Mouse (Mus musculus) left cerebral cortex, postnatal 10 days (tissue): ENCODE results near the gene Gadl1. TPM values are rescaled to one million over a fixed set of nuclear protein-coding genes. Genes with fewer than 3 reads are reported as not detected.
"Not testable (repeated sequence)": the region's sequence is repeated elsewhere in the genome, so short reads cannot be mapped to it uniquely, and the experiment has no call there.

ENCODE experiments used
- DNase-seq, 2 experiments: peaks; one replicate each; pipeline ENCODE4 v3.0.0; 2021 to 2022; ENCODE audit warnings: low spot score in 2 of 2, mixed read lengths in 1 of 2; ENCODE audit errors: extremely low spot score in 1 of 2
- intact Hi-C: fragments of 180-260 bp; cut with DNase I; formaldehyde crosslinking; loops from one replicate; pipeline ENCODE4 v1.15.1; 2025
- total RNA-seq, 2 experiments: library from RNA; stranded (reverse); gene quantifications; 2 replicates each; pipeline ENCODE4 v1.2.3; 2021

The Gadl1 gene
- total RNA-seq, 2 experiments from 2014 or later = 0.45 to 0.77 TPM

DNA sequence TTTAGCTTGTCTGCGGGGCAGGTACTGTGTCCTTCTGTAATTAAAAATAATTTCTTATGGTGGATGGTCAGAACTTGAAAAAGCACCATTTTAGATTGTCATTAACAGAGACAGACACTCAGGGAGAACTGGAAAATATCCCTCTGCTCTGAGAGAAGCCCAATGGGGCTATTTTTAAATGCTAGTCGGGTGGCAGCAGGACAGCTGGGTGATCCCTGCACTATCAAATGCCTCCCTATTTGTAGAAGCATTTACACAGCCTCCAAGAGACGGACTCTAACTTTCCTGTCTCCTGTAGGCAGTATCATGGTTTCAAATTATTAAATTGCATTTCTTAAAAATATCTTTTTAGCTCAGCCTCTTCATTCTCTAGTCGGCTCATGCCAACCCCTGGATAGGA lies 89.1 kb downstream of the Gadl1 start:
- intact Hi-C loops = no loop called here
- no peak for DNase-seq

DNA sequence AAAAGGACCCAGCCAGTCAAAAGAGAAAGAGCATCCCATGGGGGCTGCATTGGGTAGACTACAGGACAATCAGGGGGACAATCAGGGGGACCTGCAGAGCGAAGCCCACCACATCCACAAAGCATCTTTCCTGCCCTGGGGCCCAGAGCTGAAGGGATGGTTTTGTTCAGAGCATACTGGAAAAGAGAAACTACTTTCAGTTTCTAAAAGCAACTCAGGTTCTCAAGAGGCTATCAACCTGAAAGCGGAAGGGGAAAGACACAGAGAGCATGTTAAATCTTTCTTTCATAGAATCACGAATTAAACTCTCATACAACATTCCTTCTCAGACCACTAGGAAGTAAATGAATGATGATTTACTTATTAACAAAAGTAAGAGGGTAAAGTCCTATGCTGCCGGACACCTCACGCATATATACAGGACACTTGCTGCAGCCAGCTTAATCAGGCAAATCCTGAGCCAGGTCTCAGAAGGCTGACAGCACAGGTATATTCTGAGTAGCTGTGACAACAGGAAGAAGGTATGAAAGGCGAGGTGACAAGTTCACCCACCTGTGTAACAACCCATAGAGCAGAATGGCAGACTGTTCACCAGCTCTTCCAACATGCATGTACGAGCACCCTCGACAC lies 90.2 kb downstream of the Gadl1 start:
- no peak for DNase-seq
- intact Hi-C loops = no loop called here

DNA sequence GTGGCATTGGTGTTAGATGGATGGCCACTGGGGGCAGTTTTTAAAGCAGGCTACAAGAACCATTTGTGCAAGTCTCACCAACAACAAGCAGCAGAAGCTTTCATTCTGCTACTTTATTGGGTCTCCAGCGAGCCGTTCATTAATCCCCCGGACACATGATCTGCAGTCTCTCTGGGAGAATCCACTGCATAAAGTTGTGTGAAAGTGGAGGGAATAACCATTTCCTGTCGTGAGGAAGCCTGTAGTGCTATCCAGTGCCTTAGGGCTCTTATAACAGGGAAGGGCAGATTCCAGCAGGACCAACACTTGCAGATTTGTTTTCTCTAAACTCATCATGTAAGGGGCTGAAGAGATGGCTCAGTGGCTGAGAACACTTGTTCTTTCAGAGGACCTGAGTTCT lies 104.7 kb downstream of the Gadl1 start:
- intact Hi-C loops = no loop called here
- DNase-seq = no peak

DNA sequence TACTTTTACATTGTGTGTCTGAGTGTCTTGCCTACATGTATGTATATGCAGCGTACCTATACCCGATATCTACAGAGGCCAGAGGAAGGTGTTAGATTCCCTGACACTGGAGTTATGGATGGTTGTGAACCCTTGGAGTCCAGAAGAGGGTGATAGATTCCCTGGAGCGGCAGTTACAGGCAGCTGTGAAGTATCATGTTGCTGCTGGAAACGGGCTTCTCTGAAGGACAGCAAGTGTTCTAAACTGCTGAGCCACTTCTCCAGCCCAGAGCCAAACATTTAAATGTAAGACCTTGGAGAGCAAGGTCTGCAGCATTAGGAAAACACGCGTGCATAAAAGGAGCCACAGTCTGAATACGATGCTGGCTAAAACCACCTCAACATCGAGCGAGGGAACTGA lies 107.0 kb downstream of the Gadl1 start:
- intact Hi-C loops = no loop called here
- no peak for DNase-seq

DNA sequence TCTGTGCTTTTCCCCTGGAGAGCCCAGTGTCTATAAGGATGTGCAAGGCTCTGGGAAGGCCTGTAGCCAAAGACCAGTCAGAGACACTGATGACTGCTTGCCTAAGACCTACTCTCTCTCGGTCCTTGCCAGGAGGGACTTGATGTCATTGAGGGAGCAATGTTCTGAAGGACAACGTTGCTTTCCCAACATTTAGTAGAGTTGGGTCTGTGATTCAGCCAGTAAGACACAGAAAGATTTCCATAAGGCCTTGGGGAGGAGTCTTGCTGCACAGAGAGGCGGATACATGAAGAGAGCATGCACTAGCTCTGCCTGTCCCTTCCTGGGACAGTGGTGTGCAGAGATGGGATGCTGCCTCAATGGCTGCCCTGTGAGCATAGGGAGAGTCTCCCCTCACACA lies 107.8 kb downstream of the Gadl1 start:
- intact Hi-C loops = no loop called here
- no peak for DNase-seq

DNA sequence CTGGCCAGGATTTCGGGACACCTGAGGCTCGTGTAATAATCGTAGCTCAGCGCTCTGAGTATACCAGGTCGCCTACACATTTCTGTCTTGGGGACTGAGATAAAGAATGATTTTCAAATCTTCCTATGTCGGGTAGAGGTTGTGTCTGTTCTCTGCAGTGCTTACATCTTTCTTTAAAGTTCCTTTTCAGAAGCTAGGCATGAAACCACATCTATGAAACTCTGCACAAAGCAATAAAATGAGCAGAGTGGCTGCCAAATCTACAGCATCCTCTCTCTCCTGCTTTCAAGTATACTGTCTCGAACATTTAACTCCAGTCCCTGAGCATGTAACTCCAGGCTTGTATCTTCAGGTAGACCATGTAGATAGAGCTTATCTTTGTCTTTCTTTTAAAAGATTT lies 109.3 kb downstream of the Gadl1 start:
- no peak for DNase-seq
- intact Hi-C loops = no loop called here

DNA sequence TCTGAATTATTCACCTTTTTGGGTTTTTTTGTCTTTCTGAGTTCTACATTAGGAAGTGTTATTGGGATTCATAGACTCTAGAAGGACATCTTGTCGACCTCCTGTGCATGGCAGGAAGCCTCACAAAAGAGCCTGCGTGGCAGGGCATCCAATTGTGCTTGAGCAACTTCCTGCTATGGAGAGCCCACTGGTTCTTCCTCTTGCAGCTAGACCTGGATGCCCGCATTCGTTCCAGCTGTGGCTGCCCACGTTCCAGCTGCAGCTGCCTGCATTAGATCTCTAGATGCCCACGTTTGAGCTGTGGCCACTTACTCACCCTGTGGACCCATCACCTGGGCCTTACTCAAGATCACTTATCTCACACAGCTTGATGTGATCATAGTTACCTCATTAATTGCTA lies 116.1 kb downstream of the Gadl1 start:
- intact Hi-C loops = no loop called here
- no peak for DNase-seq

DNA sequence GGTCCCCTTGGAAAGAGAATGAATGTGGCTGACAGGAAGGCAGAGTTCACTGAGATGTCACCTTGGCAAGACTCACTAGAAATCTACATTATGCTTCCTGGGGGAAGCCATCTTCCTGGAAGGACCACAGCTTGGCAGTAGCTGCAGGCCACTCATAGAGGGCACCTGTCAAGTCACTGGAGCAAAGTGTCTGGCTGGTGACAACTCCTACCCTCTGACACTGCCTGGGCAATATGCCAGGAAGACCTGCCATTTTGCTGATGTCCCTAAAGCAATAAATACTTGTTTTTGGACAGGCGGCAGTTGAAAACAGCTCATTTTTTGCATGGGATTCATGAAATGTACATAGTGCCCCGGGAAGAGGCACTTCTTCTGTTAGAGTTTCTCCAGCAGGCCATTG lies 119.8 kb downstream of the Gadl1 start:
- intact Hi-C loops = no loop called here
- DNase-seq = no peak

DNA sequence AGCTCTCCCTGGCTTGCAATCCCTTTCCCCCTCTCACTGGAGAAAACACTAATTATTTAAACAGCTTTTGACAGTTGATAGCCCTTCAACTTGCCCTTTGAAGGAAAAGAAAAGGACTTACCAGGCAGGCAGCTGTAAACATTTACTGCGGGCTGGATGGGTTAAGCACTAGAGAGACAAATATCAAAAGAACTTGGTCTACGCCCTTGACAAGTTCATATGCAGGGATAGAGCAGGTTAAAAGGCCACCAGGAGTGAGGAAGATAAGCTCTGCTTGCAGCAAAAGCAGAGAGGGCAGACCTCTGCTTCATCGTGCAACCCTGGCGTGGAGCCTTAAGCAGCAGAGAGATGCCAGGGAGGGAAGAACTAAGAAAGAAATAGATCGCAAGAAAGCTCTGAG lies 123.5 kb downstream of the Gadl1 start:
- no peak for DNase-seq
- intact Hi-C loops = no loop called here

DNA sequence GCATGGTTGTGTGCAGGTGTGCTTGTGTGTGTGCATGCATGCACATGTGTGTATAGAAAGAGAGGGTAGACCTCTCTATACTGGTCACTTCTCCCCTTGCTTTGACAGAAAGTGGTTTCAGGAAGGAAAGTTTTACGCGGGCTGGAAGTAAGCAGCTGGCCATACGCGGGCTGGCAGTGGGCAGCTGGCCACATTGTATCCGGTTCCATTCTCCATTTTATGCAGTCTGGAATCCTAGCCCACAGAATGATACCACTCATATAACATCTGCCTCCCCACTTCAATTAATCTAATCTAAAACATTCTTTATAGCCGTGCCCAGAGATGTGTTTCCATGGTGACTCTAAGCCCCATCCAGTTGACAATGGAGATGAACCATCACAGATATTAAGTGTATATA lies 129.0 kb downstream of the Gadl1 start:
- DNase-seq = no peak
- intact Hi-C loops = no loop called here

DNA sequence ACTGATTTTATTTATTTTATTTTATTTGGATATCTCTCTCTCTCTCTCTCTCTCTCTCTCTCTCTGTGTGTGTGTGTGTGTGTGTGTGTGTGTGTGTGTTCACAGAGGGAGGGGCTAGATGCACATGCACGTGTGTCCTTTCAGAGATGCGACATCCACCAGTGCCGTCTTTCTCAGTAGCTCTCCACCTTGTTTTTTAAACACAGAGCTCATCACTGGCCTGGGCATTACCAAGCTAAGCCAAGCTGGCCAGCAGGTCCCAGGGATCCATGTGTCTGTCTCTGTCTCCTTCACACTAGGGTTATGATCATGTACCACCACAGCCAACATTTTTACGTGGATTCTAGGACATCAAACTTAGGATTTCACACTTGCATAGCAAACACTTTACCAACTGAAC lies 130.7 kb downstream of the Gadl1 start:
- intact Hi-C loops = loop anchor here (5.0 kb wide), 1 partner anchor 333 kb away; no protein-coding TSS in a partner anchor
- DNase-seq = no peak

DNA sequence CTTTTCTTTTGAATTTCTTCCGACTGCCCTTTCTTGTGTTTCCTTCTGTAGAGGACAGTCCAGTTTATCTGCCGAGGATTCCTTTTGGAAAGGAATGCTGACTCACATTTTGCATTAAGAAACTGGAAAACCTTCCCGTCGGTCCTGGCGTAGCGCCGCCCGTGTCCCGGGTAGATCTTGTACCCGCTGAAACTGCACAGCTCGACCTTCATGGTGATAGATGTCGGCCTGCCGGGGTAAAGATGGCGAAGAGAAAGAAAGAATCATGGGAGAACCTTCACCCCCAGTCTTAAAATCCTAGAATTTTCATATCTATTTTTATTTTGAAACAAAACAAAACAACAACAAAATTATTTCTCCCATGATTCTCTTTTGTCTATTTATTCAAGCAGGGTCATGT lies 131.6 kb downstream of the Gadl1 start:
- intact Hi-C loops = loop anchor here (5.0 kb wide), 1 partner anchor 334 kb away; no protein-coding TSS in a partner anchor
- not testable (repeated sequence) for DNase-seq

DNA sequence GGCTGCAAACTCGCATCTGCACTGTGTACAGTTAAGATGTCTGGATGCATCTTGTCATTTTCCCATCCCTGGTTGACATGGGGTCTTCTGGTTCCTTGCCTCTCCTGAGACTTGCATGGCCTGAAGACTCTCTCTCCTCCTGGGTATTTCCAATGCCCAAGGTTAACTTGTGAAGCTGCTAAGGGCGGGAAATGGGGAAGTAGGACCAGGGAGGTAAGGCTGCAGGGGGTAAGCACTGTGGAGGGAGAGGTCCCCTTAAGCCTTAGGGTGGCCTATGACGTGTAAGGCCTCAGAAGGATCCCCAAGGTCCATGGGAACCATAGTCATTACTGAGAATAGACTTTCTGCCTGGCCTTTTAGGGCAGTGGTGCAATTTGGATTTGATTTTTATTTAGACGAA lies 132.1 kb downstream of the Gadl1 start:
- DNase-seq = no peak
- intact Hi-C loops = loop anchor here (5.0 kb wide), 1 partner anchor 334 kb away; no protein-coding TSS in a partner anchor

DNA sequence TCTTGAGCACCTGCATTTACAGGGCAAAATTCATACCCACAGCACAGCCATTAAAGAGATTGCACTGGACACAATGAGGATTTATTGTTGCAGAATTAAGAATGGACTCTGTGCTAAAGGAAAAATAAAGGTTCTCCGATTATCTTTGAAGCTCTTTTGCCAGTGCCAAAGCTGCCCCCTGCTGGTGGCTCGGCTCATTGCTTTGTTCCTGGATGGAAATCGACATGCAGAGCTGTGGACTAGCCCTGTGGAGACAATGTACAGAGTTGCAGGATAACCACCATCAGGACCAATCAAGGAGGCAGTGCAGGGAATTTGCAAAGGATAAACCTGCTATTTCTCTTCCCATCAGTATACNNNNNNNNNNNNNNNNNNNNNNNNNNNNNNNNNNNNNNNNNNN lies 132.5 kb downstream of the Gadl1 start:
- DNase-seq = peak; percentile 84 to 90
- intact Hi-C loops = loop anchor here (5.0 kb wide), 1 partner anchor 334 kb away; no protein-coding TSS in a partner anchor

DNA sequence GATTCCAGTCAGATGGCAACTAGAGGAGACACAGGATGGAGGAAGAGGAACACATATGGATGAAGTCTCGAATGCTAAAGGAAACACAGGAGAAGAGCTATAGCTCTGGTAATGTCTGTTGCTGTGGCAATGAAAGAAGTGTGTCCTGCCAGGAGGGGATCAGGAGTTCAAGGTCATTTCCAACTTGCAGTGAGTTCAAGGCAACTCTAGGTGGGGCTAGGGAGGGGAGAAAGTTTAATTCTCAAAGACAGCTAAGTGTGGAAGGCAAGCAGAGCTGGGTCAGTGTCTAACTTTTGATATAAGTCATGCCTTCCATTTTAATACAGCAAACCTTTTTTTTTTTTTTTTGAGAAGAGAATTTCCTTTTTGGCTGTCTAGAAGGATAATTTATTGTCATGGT lies 140.7 kb downstream of the Gadl1 start:
- intact Hi-C loops = no loop called here
- no peak for DNase-seq

DNA sequence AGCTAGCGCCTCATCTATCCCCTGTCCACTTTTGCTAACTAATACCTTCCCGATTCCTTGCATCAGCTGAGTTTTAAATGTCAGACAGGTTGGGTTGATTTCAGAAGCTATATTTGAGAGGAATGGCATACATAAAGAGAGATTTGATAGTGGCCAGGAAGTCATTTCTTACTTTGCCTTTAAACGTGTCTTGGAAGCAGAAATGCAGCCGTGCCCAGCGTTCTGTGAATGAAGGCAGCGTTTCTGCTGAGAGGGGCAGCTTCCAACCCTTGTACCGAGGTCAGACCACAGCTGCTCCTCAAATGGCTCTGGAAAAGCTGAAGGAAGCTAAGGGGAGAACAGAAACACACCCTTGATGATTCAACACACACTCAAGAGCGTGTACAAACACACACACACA lies 144.7 kb downstream of the Gadl1 start:
- intact Hi-C loops = no loop called here

DNA sequence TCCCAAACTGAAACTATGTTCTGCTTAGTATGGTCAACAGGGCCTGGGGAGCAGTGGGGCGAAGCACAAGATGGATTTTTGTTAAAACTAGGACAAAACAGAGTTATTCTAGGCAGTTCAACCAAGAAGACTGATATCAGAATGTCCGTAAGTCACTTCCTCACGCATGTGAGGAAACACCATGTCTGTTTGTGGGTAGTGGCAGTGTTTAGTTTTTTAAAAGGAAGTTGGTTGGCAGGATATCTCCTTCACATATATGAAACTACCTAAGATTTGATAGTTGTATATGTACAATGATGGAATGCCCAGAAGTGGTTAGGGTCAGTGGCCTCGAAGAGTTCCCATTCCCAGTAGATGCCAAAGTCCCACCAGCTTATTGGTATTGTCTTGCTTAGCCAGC lies 149.2 kb downstream of the Gadl1 start:
- intact Hi-C loops = no loop called here
- DNase-seq = no peak

More for the DNA sequence above, 144.7 kb downstream of the Gadl1 start:
- no peak for DNase-seq

DNA sequence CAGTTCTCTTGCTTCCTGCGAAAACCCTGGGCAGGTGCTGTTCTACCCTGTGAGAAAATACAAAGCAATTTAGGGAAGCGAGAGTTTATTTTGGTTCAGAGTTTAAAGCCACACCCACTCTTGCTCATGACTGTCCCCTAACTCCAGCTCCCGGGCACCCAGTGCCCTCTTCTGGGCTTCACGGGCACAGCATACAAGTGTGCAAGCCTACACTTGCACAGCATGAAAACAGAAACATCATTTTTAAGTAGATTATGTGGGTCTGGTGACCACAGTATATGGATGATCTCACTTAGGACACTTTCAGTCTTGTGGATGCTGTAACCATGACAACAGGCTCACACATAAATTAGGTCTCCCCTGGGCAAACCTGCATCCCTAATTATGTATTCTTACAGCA lies 149.9 kb downstream of the Gadl1 start:
- peak in 1 of 2 experiments; percentile 44 for DNase-seq
- intact Hi-C loops = no loop called here

DNA sequence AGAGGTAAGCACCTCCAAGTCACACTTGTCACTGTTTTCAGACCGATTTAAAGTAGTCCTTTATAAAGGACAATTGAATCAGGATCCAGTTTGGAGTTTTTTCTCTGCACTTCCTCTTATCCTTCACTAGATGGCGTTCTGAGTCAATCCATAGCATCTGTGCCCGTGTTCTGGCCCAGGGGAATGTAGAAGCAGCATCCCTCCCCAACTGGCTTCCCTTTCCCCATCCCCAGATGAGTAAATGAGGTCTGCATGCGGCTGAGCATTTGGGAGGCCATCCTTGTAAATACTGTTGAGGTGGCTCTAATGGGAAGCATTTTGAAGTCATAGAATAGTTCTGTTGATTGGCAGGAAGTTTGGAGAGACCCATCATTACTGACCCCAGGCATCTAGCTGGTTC lies 151.4 kb downstream of the Gadl1 start:
- intact Hi-C loops = no loop called here
- DNase-seq = no peak

DNA sequence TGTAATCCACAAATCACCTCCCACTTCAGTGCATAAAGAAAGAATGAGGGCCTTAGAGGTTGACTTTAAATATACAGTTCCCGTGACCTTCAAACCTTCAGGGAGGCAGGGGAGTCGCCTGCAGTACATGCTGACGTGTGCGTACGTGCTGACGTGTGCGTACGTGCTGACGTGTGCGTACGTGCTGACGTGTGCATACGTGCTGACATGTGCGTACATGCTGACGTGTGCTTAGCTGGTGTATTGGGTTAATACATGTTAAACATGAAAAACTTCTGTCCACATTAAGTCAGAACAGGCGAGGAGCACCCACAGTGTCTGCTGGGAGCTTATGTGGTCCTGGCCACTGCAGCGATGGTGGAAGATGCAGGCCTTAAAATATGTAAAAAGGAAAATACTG lies 155.5 kb downstream of the Gadl1 start:
- intact Hi-C loops = no loop called here
- DNase-seq = no peak

DNA sequence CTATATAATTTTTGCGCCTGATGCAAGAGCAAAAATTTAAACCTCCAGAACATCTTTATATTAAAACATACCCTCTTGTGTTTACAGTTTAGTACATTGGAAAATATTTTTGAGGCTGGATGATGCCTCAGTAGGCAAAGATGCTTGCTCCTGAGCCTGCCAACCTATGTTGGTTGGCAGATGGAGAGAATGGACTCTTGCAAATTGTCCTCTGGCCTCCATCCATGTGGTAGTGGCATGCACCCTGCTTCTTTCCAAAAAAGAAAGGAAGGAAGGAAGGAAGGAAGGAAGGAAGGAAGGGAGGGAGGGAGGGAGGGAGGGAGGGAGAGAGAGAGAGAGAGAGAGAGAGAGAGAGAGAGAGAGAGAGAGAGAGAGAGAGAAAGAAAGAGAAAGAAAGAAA lies 162.3 kb downstream of the Gadl1 start:
- DNase-seq, intact Hi-C loops: not testable (repeated sequence)
